Mouse (Mus musculus): ENCODE results near the gene Cmya5.

DNA sequence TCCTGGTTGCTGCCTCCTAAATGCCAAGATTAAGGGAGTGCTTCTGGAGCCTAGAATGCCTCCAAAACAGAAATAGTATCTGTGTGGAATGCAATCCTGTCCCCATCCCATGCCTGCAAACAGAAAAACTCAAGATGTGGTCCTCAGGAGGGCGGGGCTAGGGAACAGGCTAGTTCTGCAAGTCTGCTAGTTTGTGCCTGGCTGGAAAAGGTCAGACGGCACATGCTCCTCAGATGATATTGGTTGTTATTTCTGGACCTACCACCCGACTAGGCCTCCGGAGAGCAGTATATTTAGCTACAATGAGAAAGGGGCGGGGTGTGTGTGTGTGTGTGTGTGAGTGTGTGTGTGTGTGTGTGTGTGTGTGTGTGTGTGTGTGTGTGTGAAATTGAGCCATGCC is 93.0 kb downstream of the Cmya5 start:
- TF ChIP-seq CTCF (IDR thresholded peaks at IDR 0.05; ENCODE audit: control insufficient read depth, insufficient read depth, insufficient read length): no peak
- no peak for TF ChIP-seq USF1 (IDR thresholded peaks at IDR 0.05; ENCODE audit: low read depth)
- no peak for TF ChIP-seq CEBPB (IDR thresholded peaks at IDR 0.05; ENCODE audit: low read depth)
- no peak for TF ChIP-seq MYOD1 (IDR thresholded peaks at IDR 0.05; ENCODE audit: control insufficient read depth, insufficient read length, low read depth)
- no peak for TF ChIP-seq MYOG (IDR thresholded peaks at IDR 0.05; ENCODE audit: control insufficient read depth, extremely low read depth, insufficient read length)
- TF ChIP-seq MAX (IDR thresholded peaks at IDR 0.05): no peak
